Mouse (Mus musculus): ENCODE results near the gene Ttc9b.

GRCm38 (mm10) chr7:27627707-27628106 lies 26.0 kb upstream of the Ttc9b start:
- no peak for TF ChIP-seq CTCF (IDR thresholded peaks at IDR 0.05; ENCODE audit: low read depth, low read length)
- TF ChIP-seq POLR2A (IDR thresholded peaks at IDR 0.05; ENCODE audit: borderline replicate concordance, low read depth, low read length): no peak

All from bone marrow macrophage, adult 2 months (primary cell).